Mouse (Mus musculus): ENCODE data around the gene 1700021F07Rik. TPM values are rescaled to one million over a fixed set of nuclear protein-coding genes. Genes with fewer than 3 reads are reported as not detected.

The 1700021F07Rik gene
- not detected in 4 replicates for total RNA-seq (2023)

DNA sequence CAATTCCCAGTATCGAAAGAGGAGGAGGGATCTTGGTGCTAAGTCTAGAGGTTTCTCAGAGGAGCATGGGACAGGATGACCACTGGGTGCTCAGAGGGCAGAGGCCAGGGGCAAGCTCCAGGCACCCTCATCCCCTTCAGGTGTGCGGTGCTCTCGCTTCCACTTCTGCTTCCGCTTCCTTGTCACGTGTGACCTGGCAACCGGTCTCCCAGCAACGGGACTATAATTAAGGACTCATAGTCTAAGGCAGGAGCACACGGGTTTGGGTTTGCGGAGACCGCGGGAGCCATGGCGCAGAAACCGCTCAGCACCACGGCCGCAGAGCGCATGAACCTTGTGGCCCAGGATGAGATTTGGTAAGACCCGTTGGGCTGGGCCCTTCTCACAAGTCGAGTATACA is at the start of gene 1700021F07Rik:
Gene 1700021F07Rik (plus strand): TSS at position 211 of the 400 bp plus-strand sequence.

Other genes starting within 250 kb of the 1700021F07Rik start
- gene Pmepa1, start 246.1 kb upstream of the 1700021F07Rik start, total RNA-seq (2023) = 1.7 to 2.6 TPM (median 2.0 TPM) in 4 replicates
- not detected in 4 replicates for gene Ankrd60, start 55.8 kb downstream of the 1700021F07Rik start, total RNA-seq (2023)
- gene Rab22a, start 137.2 kb downstream of the 1700021F07Rik start, total RNA-seq (2023) = 20.2 to 27.7 TPM (median 24.1 TPM) in 4 replicates
- not detected in 4 replicates for gene 1700010B08Rik, start 196.8 kb downstream of the 1700021F07Rik start, total RNA-seq (2023)
- gene Vapb, start 214.9 kb downstream of the 1700021F07Rik start, total RNA-seq (2023) = 40.0 to 46.9 TPM (median 43.6 TPM) in 4 replicates

Measured in B cell, adult 62 days (primary cell).